Mouse (Mus musculus): ENCODE measurements around the gene Gm37240. TPM values are rescaled to one million over a fixed set of nuclear protein-coding genes. Genes with fewer than 3 reads are reported as not detected.
A peak's percentile ranks its signal among the peaks of the same experiment; 100 is the strongest.

Gm37240 gene
- total RNA-seq (2014; fragmentation: Nextera tagmentation) (not detected in 2 replicates), total RNA-seq (2017) (0.12 TPM in 1 of 2 replicates, not detected in the other), polyA plus RNA-seq (2012) (not detected in 2 replicates)

DNA sequence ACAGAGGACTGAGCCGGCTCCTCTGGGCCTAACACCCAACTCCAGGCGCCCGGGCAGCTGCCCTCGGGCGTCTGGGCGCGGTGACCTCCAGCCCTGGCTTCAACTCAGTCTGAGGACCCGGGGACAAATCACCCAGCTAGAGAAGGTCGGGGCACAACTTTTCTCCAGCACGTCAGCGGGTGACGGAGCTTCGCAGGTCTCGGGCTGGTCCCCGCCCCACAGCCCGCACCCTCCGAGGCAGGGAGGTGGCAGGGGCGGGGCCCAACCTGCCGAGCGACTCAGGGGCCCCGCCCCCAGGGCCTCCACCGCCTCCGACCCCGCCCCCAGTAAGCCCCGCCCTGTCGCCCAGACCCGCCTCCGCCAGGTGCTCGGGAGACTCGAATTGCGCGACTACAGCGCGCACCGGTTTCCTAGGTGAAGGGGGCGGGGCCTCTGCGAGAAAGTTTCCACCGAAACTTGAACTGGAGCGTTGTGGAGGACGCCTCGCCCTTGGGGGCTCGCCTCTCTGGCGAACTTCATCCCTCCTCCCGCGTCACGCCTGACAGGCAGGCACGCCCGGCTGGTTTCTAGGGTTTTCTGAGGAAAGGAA, at the start of gene Gm37240, which contains the start of gene Glt28d2:
TSS of gene Gm37240 (minus strand) at position 280 of the 589 bp plus-strand sequence.
TSS of gene Glt28d2 (minus strand) at position 278 of the 589 bp plus-strand sequence.
- Histone ChIP-seq H3K4me1 (ENCODE audit: insufficient read depth, low read depth, low read length) (peaks cover 13% of the 10 kb centered on the region), H3K9me3 (replicated peaks) (no peaks in the 10 kb centered on the region), H3K36me3 (replicated peaks) (no peaks in the 10 kb centered on the region), H3K27me3 (ENCODE audit: insufficient read depth, low read length) (peaks cover 10% of the 10 kb centered on the region), H3K4me3 (ENCODE audit: low read depth, low read length) (peak within 1 kb of the TSS; percentile 59; the same call in 1 of the 2 replicates)
- DNase-seq (ENCODE audit: low spot score) (no peak), ATAC-seq (ENCODE audit: extremely low read depth, insufficient number of reproducible peaks, low FRiP score, poor library complexity, severe bottlenecking) (no peak)
- TF ChIP-seq CTCF (IDR thresholded peaks at IDR 0.05; ENCODE audit: low read depth, low read length) (no peak), GATA1 (IDR thresholded peaks at IDR 0.05; ENCODE audit: borderline replicate concordance, low read length) (no peak), GATA2 (IDR thresholded peaks at IDR 0.05; ENCODE audit: borderline replicate concordance, low read depth, low read length) (no peak), POLR2AphosphoS5 (IDR thresholded peaks at IDR 0.05; ENCODE audit: insufficient replicate concordance, low read depth, low read length) (no peak), TAL1 (conservative IDR thresholded peaks at IDR 0.05; ENCODE audit: low read depth, low read length) (no peak)

GRCm38 (mm10) chr3:85933586-85933985, 46.3 kb upstream of the Gm37240 start:
- TF ChIP-seq GATA1 (IDR thresholded peaks at IDR 0.05; ENCODE audit: borderline replicate concordance, low read length): no peak
- no peak for TF ChIP-seq GATA2 (IDR thresholded peaks at IDR 0.05; ENCODE audit: borderline replicate concordance, low read depth, low read length)
- no peak for TF ChIP-seq POLR2AphosphoS5 (IDR thresholded peaks at IDR 0.05; ENCODE audit: insufficient replicate concordance, low read depth, low read length)
- TF ChIP-seq CTCF (IDR thresholded peaks at IDR 0.05; ENCODE audit: low read depth, low read length): no peak
- TF ChIP-seq TAL1 (conservative IDR thresholded peaks at IDR 0.05; ENCODE audit: low read depth, low read length): no peak
- no peak for DNase-seq (ENCODE audit: low spot score)
- Histone ChIP-seq H3K36me3 (replicated peaks) (no peaks in the 10 kb centered on the region), H3K4me1 (ENCODE audit: insufficient read depth, low read depth, low read length) (no peaks in the 10 kb centered on the region), H3K4me3 (ENCODE audit: low read depth, low read length) (no peak overlapping the region), H3K9me3 (replicated peaks) (no peaks in the 10 kb centered on the region), H3K27me3 (ENCODE audit: insufficient read depth, low read length) (peaks cover 4% of the 10 kb centered on the region; the same call in 1 of the 2 replicates)
- ATAC-seq (ENCODE audit: extremely low read depth, insufficient number of reproducible peaks, low FRiP score, poor library complexity, severe bottlenecking): no peak

GRCm38 (mm10) chr3:85931859-85932258, 44.5 kb upstream of the Gm37240 start:
- no peak overlapping the region for H3K4me3 ChIP-seq (ENCODE audit: low read depth, low read length)
- H3K4me1 ChIP-seq (ENCODE audit: insufficient read depth, low read depth, low read length): no peaks in the 10 kb centered on the region
- H3K36me3 ChIP-seq (replicated peaks): no peaks in the 10 kb centered on the region
- peaks cover 7% of the 10 kb centered on the region; the same call in 1 of the 2 replicates for H3K27me3 ChIP-seq (ENCODE audit: insufficient read depth, low read length)
- H3K9me3 ChIP-seq (replicated peaks): no peaks in the 10 kb centered on the region
- no peak for ATAC-seq (ENCODE audit: extremely low read depth, insufficient number of reproducible peaks, low FRiP score, poor library complexity, severe bottlenecking)
- no peak for DNase-seq (ENCODE audit: low spot score)
- TF ChIP-seq GATA2 (IDR thresholded peaks at IDR 0.05; ENCODE audit: borderline replicate concordance, low read depth, low read length) (no peak), GATA1 (IDR thresholded peaks at IDR 0.05; ENCODE audit: borderline replicate concordance, low read length) (no peak), POLR2AphosphoS5 (IDR thresholded peaks at IDR 0.05; ENCODE audit: insufficient replicate concordance, low read depth, low read length) (no peak), CTCF (IDR thresholded peaks at IDR 0.05; ENCODE audit: low read depth, low read length) (no peak), TAL1 (conservative IDR thresholded peaks at IDR 0.05; ENCODE audit: low read depth, low read length) (no peak)

DNA sequence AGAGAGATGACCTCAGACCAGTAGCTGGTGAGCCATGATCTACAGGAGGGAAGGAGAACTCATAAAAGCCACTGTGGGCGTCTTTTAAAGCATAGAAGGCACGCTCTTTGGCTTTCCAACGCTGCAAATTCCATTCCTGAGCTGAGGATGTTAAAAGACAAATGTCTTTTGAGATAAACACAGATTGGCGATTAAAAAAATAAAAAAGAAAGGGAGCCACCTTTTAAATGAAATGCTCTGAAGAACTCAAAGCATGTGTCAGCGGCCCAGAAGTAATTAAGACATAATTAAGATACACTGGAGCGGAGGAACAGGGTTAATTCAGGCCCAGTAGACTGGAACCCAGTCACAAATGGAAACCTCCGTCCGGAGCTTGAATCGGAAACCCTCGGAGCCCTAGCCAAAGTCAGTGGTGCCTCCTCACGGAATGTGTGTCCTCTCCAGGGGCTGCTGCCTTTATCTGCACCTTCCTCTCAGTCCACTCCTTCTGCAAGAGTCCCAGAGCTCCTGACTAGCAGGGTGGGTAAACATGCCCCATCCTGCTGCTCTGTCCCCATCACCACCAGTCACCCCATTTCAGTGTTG, 43.4 kb upstream of the Gm37240 start:
- Histone ChIP-seq H3K4me3 (ENCODE audit: low read depth, low read length) (no peak overlapping the region), H3K4me1 (ENCODE audit: insufficient read depth, low read depth, low read length) (no peaks in the 10 kb centered on the region), H3K27me3 (ENCODE audit: insufficient read depth, low read length) (peaks cover 7% of the 10 kb centered on the region; the same call in 1 of the 2 replicates), H3K9me3 (replicated peaks) (no peaks in the 10 kb centered on the region), H3K36me3 (replicated peaks) (no peaks in the 10 kb centered on the region)
- no peak for TF ChIP-seq TAL1 (conservative IDR thresholded peaks at IDR 0.05; ENCODE audit: low read depth, low read length)
- DNase-seq (ENCODE audit: low spot score): no peak
- ATAC-seq (ENCODE audit: extremely low read depth, insufficient number of reproducible peaks, low FRiP score, poor library complexity, severe bottlenecking): no peak

DNA sequence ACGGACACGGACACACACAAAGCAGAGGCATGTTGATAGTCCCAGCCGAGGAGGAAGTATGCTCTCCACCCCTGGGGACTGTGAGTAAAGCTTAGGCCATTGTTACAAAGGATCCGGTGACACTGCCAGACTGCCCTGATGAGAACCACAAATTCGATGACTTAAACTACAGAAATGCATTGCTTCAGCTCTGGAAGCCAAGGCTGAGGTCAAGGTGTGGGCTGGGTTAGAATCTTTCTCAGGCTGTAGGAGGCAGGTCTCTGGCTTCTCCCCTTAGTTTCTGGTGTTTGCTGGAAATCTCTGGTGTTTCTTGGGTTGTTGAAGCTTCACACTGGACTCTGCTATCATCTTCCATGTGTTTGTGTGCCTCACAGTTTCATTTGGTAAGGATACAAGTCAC, 42.4 kb upstream of the Gm37240 start:
- Histone ChIP-seq H3K4me1 (ENCODE audit: insufficient read depth, low read depth, low read length) (no peaks in the 10 kb centered on the region), H3K27me3 (ENCODE audit: insufficient read depth, low read length) (peaks cover 7% of the 10 kb centered on the region; the same call in 1 of the 2 replicates), H3K4me3 (ENCODE audit: low read depth, low read length) (no peak overlapping the region), H3K9me3 (replicated peaks) (no peaks in the 10 kb centered on the region), H3K36me3 (replicated peaks) (no peaks in the 10 kb centered on the region)
- DNase-seq (ENCODE audit: low spot score) (no peak), ATAC-seq (ENCODE audit: extremely low read depth, insufficient number of reproducible peaks, low FRiP score, poor library complexity, severe bottlenecking) (no peak)
- no peak for TF ChIP-seq CTCF (IDR thresholded peaks at IDR 0.05; ENCODE audit: low read depth, low read length)
- TF ChIP-seq POLR2AphosphoS5 (IDR thresholded peaks at IDR 0.05; ENCODE audit: insufficient replicate concordance, low read depth, low read length): no peak
- TF ChIP-seq TAL1 (conservative IDR thresholded peaks at IDR 0.05; ENCODE audit: low read depth, low read length): no peak
- no peak for TF ChIP-seq GATA2 (IDR thresholded peaks at IDR 0.05; ENCODE audit: borderline replicate concordance, low read depth, low read length)

DNA sequence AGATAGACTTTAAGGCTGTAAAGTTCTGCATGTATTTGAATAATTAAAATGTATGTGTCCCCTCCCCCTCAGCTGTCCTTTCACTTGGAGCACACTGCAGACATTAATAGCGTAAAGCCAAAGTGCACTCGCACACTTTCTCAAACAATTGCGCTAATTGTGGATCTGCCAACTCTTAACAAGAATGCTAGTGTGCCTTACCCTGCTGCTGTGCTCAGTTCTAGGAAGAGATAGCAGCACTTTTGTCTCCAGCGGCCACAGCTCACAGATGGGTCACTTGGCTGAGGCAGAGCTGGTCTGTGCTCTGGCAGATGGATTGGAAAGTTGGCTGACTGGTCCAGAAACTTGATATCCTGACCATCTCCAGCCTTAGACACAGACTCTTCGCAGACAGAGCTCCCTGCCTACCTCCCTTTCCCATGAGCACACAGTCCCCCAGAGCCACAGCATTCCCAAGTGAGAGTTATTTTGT, 40.9 kb upstream of the Gm37240 start:
- DNase-seq (ENCODE audit: low spot score) (no peak), ATAC-seq (ENCODE audit: extremely low read depth, insufficient number of reproducible peaks, low FRiP score, poor library complexity, severe bottlenecking) (no peak)
- H3K27me3 ChIP-seq (ENCODE audit: insufficient read depth, low read length): peaks cover 7% of the 10 kb centered on the region; the same call in 1 of the 2 replicates

More for the DNA sequence above, 40.9 kb upstream of the Gm37240 start:
- no peaks in the 10 kb centered on the region for H3K9me3 ChIP-seq (replicated peaks)
- no peak for TF ChIP-seq CTCF (IDR thresholded peaks at IDR 0.05; ENCODE audit: low read depth, low read length)
- no peak for TF ChIP-seq POLR2AphosphoS5 (IDR thresholded peaks at IDR 0.05; ENCODE audit: insufficient replicate concordance, low read depth, low read length)
- no peak for TF ChIP-seq GATA2 (IDR thresholded peaks at IDR 0.05; ENCODE audit: borderline replicate concordance, low read depth, low read length)
- no peak for TF ChIP-seq TAL1 (conservative IDR thresholded peaks at IDR 0.05; ENCODE audit: low read depth, low read length)
- no peak for TF ChIP-seq GATA1 (IDR thresholded peaks at IDR 0.05; ENCODE audit: borderline replicate concordance, low read length)
- no peak overlapping the region for H3K4me3 ChIP-seq (ENCODE audit: low read depth, low read length)
- H3K36me3 ChIP-seq (replicated peaks): no peaks in the 10 kb centered on the region
- H3K4me1 ChIP-seq (ENCODE audit: insufficient read depth, low read depth, low read length): no peaks in the 10 kb centered on the region
